Mouse (Mus musculus) spleen, adult 2 months (tissue): ENCODE data around the gene Spag9. TPM values are rescaled to one million over a fixed set of nuclear protein-coding genes. Genes with fewer than 3 reads are reported as not detected.
A peak's percentile ranks its signal among the peaks of the same experiment; 100 is the strongest.

ENCODE experiments used
- DNase-seq, 2 experiments: peaks; one replicate each; pipeline versions ENCODE4 v3.0.0 to v3.0.0-alpha.2; 2012 to 2021; ENCODE audit warnings: low spot score in 2 of 2, low read depth in 1 of 2
- H3K27ac ChIP-seq: fragments of 200-500 bp; 2 replicates; pipeline ENCODE4 v1.5.1; 2012; ENCODE audit warnings: low read length, inconsistent platforms; ENCODE audit not compliant: insufficient read depth
- H3K27me3 ChIP-seq: fragments of 200-500 bp; 2 replicates; pipeline ENCODE4 v1.6.1; 2012; ENCODE audit warnings: mild to moderate bottlenecking, moderate library complexity, low read length, inconsistent platforms; ENCODE audit not compliant: control insufficient read depth, insufficient read depth
- H3K36me3 ChIP-seq: fragments of 200-500 bp; 2 replicates; pipeline ENCODE4 v1.6.1; 2012; ENCODE audit warnings: mild to moderate bottlenecking, low read length, inconsistent platforms; ENCODE audit not compliant: control insufficient read depth, insufficient read depth
- H3K4me1 ChIP-seq: fragments of 200-500 bp; 2 replicates; pipeline ENCODE4 v1.6.1; 2011; ENCODE audit warnings: inconsistent platforms; ENCODE audit not compliant: control insufficient read depth, insufficient read depth, insufficient read length
- H3K4me3 ChIP-seq: fragments of 200-500 bp; 2 replicates; pipeline ENCODE4 v1.5.1; 2011; ENCODE audit warnings: mild to moderate bottlenecking, inconsistent platforms; ENCODE audit not compliant: insufficient read depth, insufficient read length; ENCODE audit errors: extremely low read depth
- CTCF ChIP-seq: fragments of 200-500 bp; IDR thresholded peaks from 2 replicates; pipeline ENCODE4 v1.5.1; 2011; ENCODE audit warnings: mild to moderate bottlenecking, inconsistent platforms; ENCODE audit not compliant: insufficient read depth, insufficient read length, insufficient replicate concordance; ENCODE audit errors: extremely low read depth
- POLR2A ChIP-seq: fragments of 200-500 bp; IDR thresholded peaks from 2 replicates; pipeline ENCODE4 v1.6.1; 2011; ENCODE audit warnings: low read depth, low read length, inconsistent platforms
- WGBS: fragments of 180-500 bp; shearing (Covaris S2); methylation state at CpG from one replicate; pipeline ENCODE4 v1.1.7; 2018; 5-methylcytosine and 5-hydroxymethylcytosine counted together
- polyA plus RNA-seq: library from polyadenylated mRNA; depleted of rRNA; stranded (reverse); fragments of >200 nt; gene quantifications from 2 replicates; pipeline ENCODE4 v1.2.3, GENCODE M21; 2012

Gene Spag9
- polyA plus RNA-seq, 1 experiment: 14.8 TPM

- peak; percentile 56 to 59 for DNase-seq
- WGBS: under 1% methylated on average over 58 of the region's 58 CpGs
- TF ChIP-seq CTCF (no peak), POLR2A (no peak)
- Histone ChIP-seq H3K4me1 (peaks cover 10% of the 10 kb centered on the region), H3K27ac (peak overlapping the region; percentile 90), H3K27me3 (no peaks in the 10 kb centered on the region), H3K4me3 (peak overlapping the region; percentile 63), H3K36me3 (no peaks in the 10 kb centered on the region)
Observed at GRCm38 (mm10) chr11:93996306-93997140, 632 bp downstream of the Spag9 start.

GRCm38 (mm10) chr11:93997141-93997775, 1.4 kb downstream of the Spag9 start:
- TF ChIP-seq POLR2A (no peak), CTCF (no peak)
- DNase-seq: peak in 1 of 2 experiments; percentile 29
- H3K4me3 ChIP-seq: peak overlapping the region; percentile 52
- no peaks in the 10 kb centered on the region for H3K36me3 ChIP-seq
- 40% methylated on average over 13 of the region's 13 CpGs for WGBS
- peak overlapping the region; percentile 23; the same call in 1 of the 2 replicates for H3K27ac ChIP-seq
- H3K4me1 ChIP-seq: peaks cover 10% of the 10 kb centered on the region
- no peaks in the 10 kb centered on the region for H3K27me3 ChIP-seq

- Histone ChIP-seq H3K36me3 (no peaks in the 10 kb centered on the region), H3K27me3 (no peaks in the 10 kb centered on the region), H3K4me3 (no peak overlapping the region), H3K4me1 (peaks cover 10% of the 10 kb centered on the region), H3K27ac (no peak overlapping the region)
- TF ChIP-seq CTCF (no peak), POLR2A (no peak)
- no peak for DNase-seq
Observed at GRCm38 (mm10) chr11:93999276-93999675, 3.4 kb downstream of the Spag9 start.

GRCm38 (mm10) chr11:94003346-94003745, 7.5 kb downstream of the Spag9 start:
- Histone ChIP-seq H3K4me3 (no peak overlapping the region), H3K27ac (no peak overlapping the region), H3K36me3 (no peaks in the 10 kb centered on the region), H3K4me1 (peaks cover 3% of the 10 kb centered on the region), H3K27me3 (no peaks in the 10 kb centered on the region)
- 81% methylated on average over 2 of the region's 2 CpGs for WGBS
- no peak for TF ChIP-seq POLR2A
- TF ChIP-seq CTCF: no peak
- DNase-seq: no peak

- peak overlapping the region; percentile 88 for H3K27ac ChIP-seq
- peak in 1 of 2 experiments; percentile 14 for DNase-seq
- 13% methylated on average over 5 of the region's 5 CpGs for WGBS
- H3K4me1 ChIP-seq: peaks cover 5% of the 10 kb centered on the region; the same call in 1 of the 2 replicates
- H3K36me3 ChIP-seq: peaks cover 5% of the 10 kb centered on the region
- TF ChIP-seq POLR2A: no peak
- TF ChIP-seq CTCF: no peak
- H3K27me3 ChIP-seq: no peaks in the 10 kb centered on the region
- H3K4me3 ChIP-seq: no peak overlapping the region
Observed at GRCm38 (mm10) chr11:94019091-94019490, 23.2 kb downstream of the Spag9 start.

- H3K27me3 ChIP-seq: no peaks in the 10 kb centered on the region
- peaks cover 5% of the 10 kb centered on the region for H3K36me3 ChIP-seq
- H3K4me1 ChIP-seq: peaks cover 5% of the 10 kb centered on the region; the same call in 1 of the 2 replicates
- TF ChIP-seq CTCF (no peak), POLR2A (no peak)
- H3K4me3 ChIP-seq: no peak overlapping the region
- DNase-seq: no peak
- WGBS: 83% methylated on average over 6 of the region's 6 CpGs
- H3K27ac ChIP-seq: no peak overlapping the region
Observed at GRCm38 (mm10) chr11:94020403-94020802, 24.5 kb downstream of the Spag9 start.
